Mouse (Mus musculus): ENCODE results near the gene Lemd2.

The Lemd2 gene

GRCm38 (mm10) chr17:27189640-27190216, 14.5 kb downstream of the Lemd2 start:
- peak; percentile 59 for DNase-seq (ENCODE audit: low read depth, low spot score)

- DNase-seq (ENCODE audit: low read depth, low spot score): no peak
These were observed 15.4 kb downstream of the Lemd2 start for GRCm38 (mm10) chr17:27188883-27189282.

GRCm38 (mm10) chr17:27187059-27187458, 17.2 kb downstream of the Lemd2 start:
- DNase-seq (ENCODE audit: low read depth, low spot score): no peak

- DNase-seq (ENCODE audit: low read depth, low spot score): no peak
These were observed 18.2 kb downstream of the Lemd2 start for GRCm38 (mm10) chr17:27186068-27186467.

- DNase-seq (ENCODE audit: low read depth, low spot score): no peak
These were observed 20.5 kb downstream of the Lemd2 start for GRCm38 (mm10) chr17:27183667-27184292.

GRCm38 (mm10) chr17:27182401-27182800, 21.9 kb downstream of the Lemd2 start:
- no peak for DNase-seq (ENCODE audit: low read depth, low spot score)

GRCm38 (mm10) chr17:27181666-27182065, 22.6 kb downstream of the Lemd2 start:
- peak; percentile 77 for DNase-seq (ENCODE audit: low read depth, low spot score)

GRCm38 (mm10) chr17:27179681-27180280, 24.5 kb downstream of the Lemd2 start:
- DNase-seq (ENCODE audit: low read depth, low spot score): no peak

GRCm38 (mm10) chr17:27178427-27179177, 25.7 kb downstream of the Lemd2 start:
- DNase-seq (ENCODE audit: low read depth, low spot score): no peak

GRCm38 (mm10) chr17:27178019-27178418, 26.2 kb downstream of the Lemd2 start:
- no peak for DNase-seq (ENCODE audit: low read depth, low spot score)

- DNase-seq (ENCODE audit: low read depth, low spot score): no peak
These were observed 27.5 kb downstream of the Lemd2 start for GRCm38 (mm10) chr17:27176754-27177153.

GRCm38 (mm10) chr17:27176287-27176686, 28.0 kb downstream of the Lemd2 start:
- DNase-seq (ENCODE audit: low read depth, low spot score): no peak

GRCm38 (mm10) chr17:27175196-27175874, 28.9 kb downstream of the Lemd2 start:
- no peak for DNase-seq (ENCODE audit: low read depth, low spot score)

- no peak for DNase-seq (ENCODE audit: low read depth, low spot score)
These were observed 30.6 kb downstream of the Lemd2 start for GRCm38 (mm10) chr17:27173715-27174114.

- DNase-seq (ENCODE audit: low read depth, low spot score): no peak
These were observed 31.8 kb downstream of the Lemd2 start for GRCm38 (mm10) chr17:27172459-27172858.

- DNase-seq (ENCODE audit: low read depth, low spot score): no peak
These were observed 33.1 kb downstream of the Lemd2 start for GRCm38 (mm10) chr17:27171121-27171520.

GRCm38 (mm10) chr17:27169952-27170695, 34.1 kb downstream of the Lemd2 start:
- peak; percentile 79 for DNase-seq (ENCODE audit: low read depth, low spot score)

- DNase-seq (ENCODE audit: low read depth, low spot score): no peak
These were observed 35.7 kb downstream of the Lemd2 start for GRCm38 (mm10) chr17:27168569-27168968.

- DNase-seq (ENCODE audit: low read depth, low spot score): peak; percentile 90
These were observed 36.7 kb downstream of the Lemd2 start, which contains the start of gene Ip6k3 for GRCm38 (mm10) chr17:27167545-27167944. Ip6k3 (minus strand) TSS chr17:27167795.

- DNase-seq (ENCODE audit: low read depth, low spot score): peak; percentile 89
These were observed 37.4 kb downstream of the Lemd2 start for GRCm38 (mm10) chr17:27166901-27167300.
